Mouse (Mus musculus): ENCODE measurements around the gene Prss32.

GRCm38 (mm10) chr17:23823614-23824013 is 20.0 kb upstream of the Prss32 start:
- no peak for TF ChIP-seq HCFC1 (IDR thresholded peaks at IDR 0.05; ENCODE audit: borderline replicate concordance, insufficient read depth, low read length)
- TF ChIP-seq CHD2 (IDR thresholded peaks at IDR 0.05; ENCODE audit: low read depth, low read length) = no peak
- TF ChIP-seq ZNF384 (IDR thresholded peaks at IDR 0.05; ENCODE audit: low read depth, low read length) = no peak
- no peak for TF ChIP-seq MAFK (IDR thresholded peaks at IDR 0.05; ENCODE audit: insufficient read depth, low read depth, low read length)
- no peak for TF ChIP-seq ZC3H11A (IDR thresholded peaks at IDR 0.05; ENCODE audit: borderline replicate concordance, low read depth, low read length)

All from ES-E14 (cell line).